Mouse (Mus musculus): ENCODE results near the gene Slco1b2. TPM values are rescaled to one million over a fixed set of nuclear protein-coding genes. Genes with fewer than 3 reads are reported as not detected.
"Not testable (repeated sequence)": the region's sequence is repeated elsewhere in the genome, so short reads cannot be mapped to it uniquely, and the experiment has no call there.

The Slco1b2 gene
- polyA plus RNA-seq (2015; fragmentation: Nextera tagmentation; extraction: Ambion mirVana): not detected in 2 replicates

DNA sequence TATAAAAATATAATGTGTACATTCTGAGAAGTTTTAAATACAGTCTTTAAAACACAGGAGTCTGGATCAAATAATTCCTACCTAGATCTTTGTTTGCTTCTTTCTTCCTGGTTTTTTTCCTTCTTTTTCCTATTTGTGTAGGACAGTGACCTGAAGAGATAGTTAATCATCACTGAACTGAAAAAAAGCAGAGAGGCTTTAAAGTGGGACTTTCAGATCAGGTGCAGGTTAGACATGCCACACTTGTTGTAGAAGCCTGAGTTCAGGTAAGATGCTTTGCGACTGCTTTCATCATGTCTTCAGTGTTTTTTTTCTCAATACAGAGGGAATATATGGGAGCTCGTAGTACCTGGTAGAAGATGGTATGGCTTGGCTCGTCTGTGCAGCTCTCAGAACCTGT lies at the start of gene Slco1b2:
Gene Slco1b2, plus strand, starts transcription at position 228 of the 400 bp plus-strand sequence.
- Histone ChIP-seq H3K27me3 (no peaks in the 10 kb centered on the region), H3K4me3 (replicated peaks) (no peak within 1 kb of the TSS), H3K27ac (replicated peaks) (no peak within 1 kb of the TSS), H3K4me1 (no peaks in the 10 kb centered on the region), H3K9me3 (replicated peaks) (no peaks in the 10 kb centered on the region), H3K36me3 (no peaks in the 10 kb centered on the region), H3K9ac (no peak within 1 kb of the TSS), H3K4me2 (replicated peaks) (no peak within 1 kb of the TSS)
- no peak for ATAC-seq (ENCODE audit: insufficient number of reproducible peaks, low FRiP score, low TSS enrichment, low read depth)
- WGBS: 66% methylated on average over 3 of the region's 3 CpGs

DNA sequence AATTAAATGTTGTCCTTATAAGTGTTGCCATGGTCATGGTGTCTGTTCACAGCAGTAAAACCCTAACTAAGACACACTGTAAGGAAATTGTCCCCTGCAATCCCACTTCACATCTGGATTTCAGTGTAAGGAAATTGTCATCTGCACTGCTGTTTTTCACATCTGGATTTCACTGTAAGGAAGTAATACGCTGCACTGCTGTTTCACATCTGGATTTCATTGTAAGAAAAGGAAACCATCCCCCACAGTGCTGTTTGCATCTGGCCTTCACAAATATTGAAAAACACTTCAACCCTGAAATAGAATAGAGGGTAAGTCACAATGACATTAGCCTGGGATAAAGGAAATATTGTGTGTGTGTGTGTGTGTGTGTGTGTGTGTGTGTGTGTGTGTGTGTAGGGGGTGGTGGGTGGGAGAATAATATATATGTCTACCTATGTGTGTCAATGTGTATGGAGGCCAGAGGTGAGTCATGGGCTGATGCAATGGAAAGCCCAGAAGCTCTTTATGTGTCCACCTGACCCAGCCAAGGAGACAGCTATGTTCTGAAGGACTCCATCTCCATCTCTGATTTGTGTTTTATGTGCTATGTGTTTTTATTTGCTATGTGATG lies 44.4 kb upstream of the Slco1b2 start:
- Histone ChIP-seq H3K9ac (no peak overlapping the region), H3K27me3 (no peaks in the 10 kb centered on the region), H3K27ac (replicated peaks) (no peak overlapping the region), H3K4me1 (no peaks in the 10 kb centered on the region), H3K9me3 (replicated peaks) (no peaks in the 10 kb centered on the region), H3K4me3 (replicated peaks) (no peak overlapping the region), H3K4me2 (replicated peaks) (no peak overlapping the region), H3K36me3 (no peaks in the 10 kb centered on the region)
- WGBS: 32% methylated on average over 1 of the region's 1 CpGs
- no peak for ATAC-seq (ENCODE audit: insufficient number of reproducible peaks, low FRiP score, low TSS enrichment, low read depth)

GRCm38 (mm10) chr6:141590002-141590401 lies 39.3 kb upstream of the Slco1b2 start:
- Histone ChIP-seq H3K9me3 (replicated peaks) (no peaks in the 10 kb centered on the region), H3K4me2 (replicated peaks) (no peak overlapping the region), H3K27me3 (no peaks in the 10 kb centered on the region), H3K27ac (replicated peaks) (no peak overlapping the region), H3K4me3 (replicated peaks) (no peak overlapping the region), H3K9ac (no peak overlapping the region), H3K36me3 (no peaks in the 10 kb centered on the region), H3K4me1 (no peaks in the 10 kb centered on the region)
- WGBS: 72% methylated on average over 1 of the region's 1 CpGs
- no peak for ATAC-seq (ENCODE audit: insufficient number of reproducible peaks, low FRiP score, low TSS enrichment, low read depth)

- not testable (repeated sequence) for H3K27me3 ChIP-seq; H3K4me3 ChIP-seq (replicated peaks); H3K27ac ChIP-seq (replicated peaks); H3K4me1 ChIP-seq; H3K4me2 ChIP-seq (replicated peaks); ATAC-seq (ENCODE audit: insufficient number of reproducible peaks, low FRiP score, low TSS enrichment, low read depth); H3K9me3 ChIP-seq (replicated peaks); H3K36me3 ChIP-seq; H3K9ac ChIP-seq
- 58% methylated on average over 4 of the region's 4 CpGs for WGBS
Measured at GRCm38 (mm10) chr6:141590598-141591200, 38.6 kb upstream of the Slco1b2 start.

DNA sequence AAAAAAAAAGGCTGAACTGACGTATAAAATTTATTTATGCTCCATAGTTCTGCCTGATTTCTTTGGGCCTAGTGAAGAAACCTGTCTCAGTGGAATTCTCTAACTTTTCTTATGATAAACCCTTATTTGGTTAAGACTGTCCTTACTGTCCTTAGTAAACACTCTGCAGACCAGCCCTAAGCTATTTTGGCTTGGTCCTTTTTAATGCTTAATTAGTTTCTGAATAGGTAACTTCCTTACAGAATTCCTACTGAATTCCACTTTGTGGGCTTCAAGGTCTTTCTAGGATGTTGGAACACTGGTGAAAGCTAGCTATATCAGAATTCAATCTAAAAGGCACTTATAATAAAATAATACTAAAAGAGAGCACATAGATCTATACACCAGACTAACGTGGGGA lies 33.2 kb upstream of the Slco1b2 start:
- Histone ChIP-seq H3K27me3 (no peaks in the 10 kb centered on the region), H3K9ac (no peak overlapping the region), H3K4me3 (replicated peaks) (no peak overlapping the region), H3K4me1 (no peaks in the 10 kb centered on the region), H3K9me3 (replicated peaks) (no peaks in the 10 kb centered on the region; the same call in none of the 2 replicates), H3K27ac (replicated peaks) (no peak overlapping the region), H3K4me2 (replicated peaks) (no peak overlapping the region), H3K36me3 (no peaks in the 10 kb centered on the region)
- WGBS: 85% methylated on average over 2 of the region's 2 CpGs
- ATAC-seq (ENCODE audit: insufficient number of reproducible peaks, low FRiP score, low TSS enrichment, low read depth): no peak

GRCm38 (mm10) chr6:141597037-141597436 lies 32.3 kb upstream of the Slco1b2 start:
- H3K4me3 ChIP-seq (replicated peaks): no peak overlapping the region
- WGBS: 95% methylated on average over 2 of the region's 2 CpGs
- no peak overlapping the region for H3K4me2 ChIP-seq (replicated peaks)
- H3K27ac ChIP-seq (replicated peaks): no peak overlapping the region
- H3K27me3 ChIP-seq: no peaks in the 10 kb centered on the region
- H3K9ac ChIP-seq: no peak overlapping the region
- ATAC-seq (ENCODE audit: insufficient number of reproducible peaks, low FRiP score, low TSS enrichment, low read depth): no peak
- H3K9me3 ChIP-seq (replicated peaks): no peaks in the 10 kb centered on the region; the same call in none of the 2 replicates
- no peaks in the 10 kb centered on the region for H3K4me1 ChIP-seq
- no peaks in the 10 kb centered on the region for H3K36me3 ChIP-seq

DNA sequence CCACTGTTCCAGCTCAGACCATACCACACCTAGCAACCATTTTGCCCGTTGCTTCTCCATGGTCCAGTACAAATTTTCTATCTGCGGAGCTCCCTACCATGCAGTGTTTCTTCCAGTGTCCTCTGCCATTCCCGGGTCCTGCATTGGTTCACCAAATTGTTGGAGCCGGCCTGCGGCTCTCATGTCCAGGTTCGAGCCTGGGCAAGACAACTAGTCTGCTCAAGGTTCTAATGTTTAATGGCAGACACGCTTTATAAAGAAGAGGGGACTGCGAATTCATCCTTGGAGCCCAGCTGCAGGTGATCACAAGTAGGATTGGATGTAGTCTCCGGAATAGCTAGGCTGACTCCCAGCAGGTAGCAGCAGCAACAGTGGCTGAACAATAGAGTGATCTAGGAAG lies 28.4 kb upstream of the Slco1b2 start:
- WGBS: 64% methylated on average over 9 of the region's 9 CpGs

DNA sequence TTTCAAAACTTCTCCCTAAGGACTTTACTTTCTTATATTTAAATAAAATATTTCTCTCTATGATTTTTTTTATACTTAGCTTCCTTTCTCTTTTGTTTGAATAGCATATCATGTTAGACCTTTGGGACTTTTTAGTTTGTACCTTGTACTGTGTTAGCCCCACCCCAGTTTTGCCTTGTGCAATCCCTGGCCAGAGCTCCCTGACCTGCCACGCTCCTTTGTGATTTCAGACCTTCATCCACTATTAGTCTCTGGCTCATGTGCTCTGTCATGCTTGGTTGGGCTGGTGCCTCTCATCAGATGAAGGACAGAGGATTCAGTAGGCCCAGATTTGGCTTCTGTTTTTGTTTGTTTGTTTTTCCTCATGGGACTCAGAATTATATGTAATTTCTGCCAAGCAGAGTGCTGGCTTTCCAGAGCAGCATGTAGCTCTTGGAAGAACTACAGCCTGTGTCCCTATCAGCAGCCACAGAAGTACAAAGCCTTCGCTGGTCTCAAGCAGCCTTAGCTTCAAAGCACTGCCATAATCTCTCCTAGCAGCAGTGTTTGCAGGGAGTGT lies 18.5 kb upstream of the Slco1b2 start:
- no peak overlapping the region for H3K4me2 ChIP-seq (replicated peaks)
- no peaks in the 10 kb centered on the region for H3K9me3 ChIP-seq (replicated peaks)
- 65% methylated on average over 2 of the region's 2 CpGs for WGBS
- no peak overlapping the region for H3K4me3 ChIP-seq (replicated peaks)
- no peaks in the 10 kb centered on the region for H3K4me1 ChIP-seq
- ATAC-seq (ENCODE audit: insufficient number of reproducible peaks, low FRiP score, low TSS enrichment, low read depth): no peak
- H3K27ac ChIP-seq (replicated peaks): no peak overlapping the region
- no peaks in the 10 kb centered on the region for H3K36me3 ChIP-seq
- H3K27me3 ChIP-seq: no peaks in the 10 kb centered on the region
- H3K9ac ChIP-seq: no peak overlapping the region

More for the DNA sequence above, 28.4 kb upstream of the Slco1b2 start:
- H3K36me3 ChIP-seq: no peaks in the 10 kb centered on the region
- ATAC-seq (ENCODE audit: insufficient number of reproducible peaks, low FRiP score, low TSS enrichment, low read depth): no peak
- H3K27me3 ChIP-seq: no peaks in the 10 kb centered on the region
- no peaks in the 10 kb centered on the region; the same call in none of the 2 replicates for H3K9me3 ChIP-seq (replicated peaks)
- H3K9ac ChIP-seq: no peak overlapping the region
- no peak overlapping the region for H3K27ac ChIP-seq (replicated peaks)
- no peak overlapping the region for H3K4me2 ChIP-seq (replicated peaks)
- no peak overlapping the region for H3K4me3 ChIP-seq (replicated peaks)
- no peaks in the 10 kb centered on the region for H3K4me1 ChIP-seq

- Histone ChIP-seq H3K36me3 (no peaks in the 10 kb centered on the region), H3K9ac (no peak overlapping the region), H3K4me1 (no peaks in the 10 kb centered on the region), H3K4me2 (replicated peaks) (no peak overlapping the region), H3K27ac (replicated peaks) (no peak overlapping the region), H3K27me3 (no peaks in the 10 kb centered on the region), H3K9me3 (replicated peaks) (no peaks in the 10 kb centered on the region), H3K4me3 (replicated peaks) (no peak overlapping the region)
- ATAC-seq (ENCODE audit: insufficient number of reproducible peaks, low FRiP score, low TSS enrichment, low read depth): no peak
Measured at GRCm38 (mm10) chr6:141614017-141614416, 15.3 kb upstream of the Slco1b2 start.

- H3K4me1 ChIP-seq: no peaks in the 10 kb centered on the region
- 88% methylated on average over 3 of the region's 3 CpGs for WGBS
- no peak overlapping the region for H3K27ac ChIP-seq (replicated peaks)
- no peaks in the 10 kb centered on the region for H3K9me3 ChIP-seq (replicated peaks)
- no peak overlapping the region for H3K4me2 ChIP-seq (replicated peaks)
- no peak overlapping the region for H3K4me3 ChIP-seq (replicated peaks)
- H3K9ac ChIP-seq: no peak overlapping the region
- H3K27me3 ChIP-seq: no peaks in the 10 kb centered on the region
- ATAC-seq (ENCODE audit: insufficient number of reproducible peaks, low FRiP score, low TSS enrichment, low read depth): no peak
- H3K36me3 ChIP-seq: no peaks in the 10 kb centered on the region
Measured at GRCm38 (mm10) chr6:141615348-141615747, 14.0 kb upstream of the Slco1b2 start.

DNA sequence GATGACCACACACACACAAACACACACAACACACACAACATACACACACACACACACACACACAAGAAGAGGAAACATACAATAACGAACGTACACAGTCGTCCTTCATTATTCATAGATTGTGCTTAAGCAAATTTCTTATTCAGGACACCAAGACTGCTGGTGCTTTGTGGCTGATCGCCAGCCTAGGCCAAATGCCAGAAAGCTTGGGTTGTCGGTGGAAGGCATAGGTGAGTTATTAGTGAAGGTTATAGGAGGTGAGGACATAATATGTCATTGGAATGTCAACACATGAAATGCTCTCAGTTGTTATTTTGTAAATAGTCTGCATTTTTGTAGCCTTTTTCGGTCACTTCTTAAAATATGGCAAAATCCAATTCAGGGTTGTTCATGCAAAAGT lies 3.6 kb downstream of the Slco1b2 start:
- Histone ChIP-seq H3K9me3 (replicated peaks) (no peaks in the 10 kb centered on the region), H3K27me3 (no peaks in the 10 kb centered on the region), H3K4me2 (replicated peaks) (no peak overlapping the region), H3K36me3 (no peaks in the 10 kb centered on the region), H3K4me1 (no peaks in the 10 kb centered on the region), H3K4me3 (replicated peaks) (no peak overlapping the region), H3K9ac (no peak overlapping the region), H3K27ac (replicated peaks) (no peak overlapping the region)
- no peak for ATAC-seq (ENCODE audit: insufficient number of reproducible peaks, low FRiP score, low TSS enrichment, low read depth)
- WGBS: 89% methylated on average over 6 of the region's 6 CpGs

GRCm38 (mm10) chr6:141635250-141635649 lies 5.9 kb downstream of the Slco1b2 start:
- Histone ChIP-seq H3K4me2 (replicated peaks) (no peak overlapping the region), H3K4me1 (no peaks in the 10 kb centered on the region), H3K9me3 (replicated peaks) (no peaks in the 10 kb centered on the region), H3K36me3 (no peaks in the 10 kb centered on the region), H3K9ac (no peak overlapping the region), H3K27ac (replicated peaks) (no peak overlapping the region), H3K27me3 (no peaks in the 10 kb centered on the region), H3K4me3 (replicated peaks) (no peak overlapping the region)
- ATAC-seq (ENCODE audit: insufficient number of reproducible peaks, low FRiP score, low TSS enrichment, low read depth): no peak
- 66% methylated on average over 2 of the region's 2 CpGs for WGBS
